Mouse (Mus musculus): ENCODE results near the gene Vmn1r125.
"Not testable (repeated sequence)": the region's sequence is repeated elsewhere in the genome, so short reads cannot be mapped to it uniquely, and the experiment has no call there.

Gene Vmn1r125

DNA sequence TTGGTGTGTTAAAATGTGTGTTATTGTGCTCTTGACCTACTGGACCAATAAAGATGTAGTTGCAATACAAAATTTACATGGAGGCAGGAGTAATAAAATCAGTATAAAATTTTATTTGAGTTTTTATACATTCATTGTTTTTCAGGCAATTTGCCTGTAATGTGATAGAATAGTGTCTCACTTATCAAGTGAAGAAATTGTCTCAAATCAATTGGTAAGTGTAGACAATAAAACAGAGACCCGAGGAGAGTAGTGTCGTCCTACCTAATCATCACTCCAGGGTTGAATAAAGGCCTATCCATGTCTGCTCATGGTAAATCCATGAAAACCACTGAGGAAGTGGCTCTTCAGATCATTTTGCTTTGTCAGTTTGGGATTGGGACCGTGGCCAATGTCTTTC lies at the start of gene Vmn1r125:
Gene Vmn1r125, plus strand, starts transcription at position 301 of the 400 bp plus-strand sequence.
- DNase-seq (ENCODE audit: low spot score), result not testable (repeated sequence)

DNA sequence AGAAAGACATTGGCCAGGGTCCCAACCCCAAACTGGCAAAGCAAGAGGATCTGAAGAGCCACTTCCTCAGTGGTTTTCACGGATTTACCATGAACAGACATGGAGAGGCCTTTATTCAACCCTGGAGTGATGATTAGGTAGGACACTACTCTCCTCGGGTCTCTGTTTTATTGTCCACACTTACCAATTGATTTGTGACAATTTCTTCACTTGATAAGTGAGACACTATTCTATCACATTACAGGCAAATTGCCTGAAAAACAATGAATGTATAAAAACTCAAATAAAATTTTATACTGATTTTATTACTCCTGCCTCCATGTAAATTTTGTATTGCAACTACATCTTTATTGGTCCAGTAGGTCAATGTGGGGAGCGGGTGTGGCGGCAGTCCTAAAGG lies 11.5 kb upstream of the Vmn1r125 start, which contains the start of gene Vmn1r124:
Gene Vmn1r124, minus strand, starts transcription at position 101 of the 400 bp plus-strand sequence.
- not testable (repeated sequence) for DNase-seq (ENCODE audit: low spot score)

DNA sequence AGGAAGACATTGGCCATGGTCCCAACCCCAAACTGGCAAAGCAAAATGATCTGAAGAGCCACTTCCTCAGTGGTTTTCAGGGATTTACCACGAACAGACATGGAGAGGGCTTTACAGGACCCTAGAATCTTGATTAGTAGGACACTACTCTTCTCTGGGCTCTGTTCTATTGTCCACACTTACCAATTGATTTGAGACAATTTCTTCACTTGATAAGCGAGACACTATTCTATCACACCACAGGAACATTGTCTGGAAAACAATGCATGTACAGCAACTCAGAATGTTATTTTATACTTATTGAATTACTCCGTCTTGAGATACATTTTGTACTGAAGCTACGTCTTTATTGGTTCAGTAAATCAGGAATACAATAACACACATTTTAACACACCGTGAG lies 29.4 kb downstream of the Vmn1r125 start, which contains the start of gene Vmn1r126:
Gene Vmn1r126, minus strand, starts transcription at position 101 of the 400 bp plus-strand sequence.
- DNase-seq (ENCODE audit: low spot score), result not testable (repeated sequence)

DNA sequence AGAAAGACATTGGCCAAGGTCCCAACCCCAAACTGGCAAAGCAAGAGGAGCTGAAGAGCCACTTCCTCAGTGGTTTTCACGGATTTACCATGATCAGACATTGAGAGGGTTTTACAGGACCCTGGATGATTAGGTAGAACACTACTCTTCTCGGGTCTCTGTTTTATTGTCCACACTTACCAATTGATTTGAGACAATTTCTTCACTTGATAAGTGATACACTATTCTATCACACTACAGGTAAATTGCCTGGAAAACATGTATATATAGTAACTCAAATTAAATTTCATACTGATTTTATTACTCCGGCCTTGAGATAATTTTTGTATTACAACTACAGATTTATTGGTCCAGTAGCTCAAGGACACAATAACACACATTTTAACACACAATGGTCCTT lies 47.8 kb downstream of the Vmn1r125 start, which contains the start of gene Vmn1r127:
Gene Vmn1r127, minus strand, starts transcription at position 101 of the 400 bp plus-strand sequence.
- DNase-seq (ENCODE audit: low spot score), result not testable (repeated sequence)

All from c-Kit-positive CD71-positive TER-119-positive erythroid progenitor cells, embryonic 14.5 days (primary cell).